Mouse (Mus musculus) cerebellum, postnatal 25 days (tissue): Measurements from ENCODE around the gene Cfap97d1.
A peak's percentile ranks its signal among the peaks of the same experiment; 100 is the strongest.

Source experiments
- DNase-seq, 2 experiments: peaks; one replicate each; pipeline ENCODE4 v3.0.0; 2021; ENCODE audit warnings: mixed read lengths in 2 of 2

Cfap97d1 gene

DNA sequence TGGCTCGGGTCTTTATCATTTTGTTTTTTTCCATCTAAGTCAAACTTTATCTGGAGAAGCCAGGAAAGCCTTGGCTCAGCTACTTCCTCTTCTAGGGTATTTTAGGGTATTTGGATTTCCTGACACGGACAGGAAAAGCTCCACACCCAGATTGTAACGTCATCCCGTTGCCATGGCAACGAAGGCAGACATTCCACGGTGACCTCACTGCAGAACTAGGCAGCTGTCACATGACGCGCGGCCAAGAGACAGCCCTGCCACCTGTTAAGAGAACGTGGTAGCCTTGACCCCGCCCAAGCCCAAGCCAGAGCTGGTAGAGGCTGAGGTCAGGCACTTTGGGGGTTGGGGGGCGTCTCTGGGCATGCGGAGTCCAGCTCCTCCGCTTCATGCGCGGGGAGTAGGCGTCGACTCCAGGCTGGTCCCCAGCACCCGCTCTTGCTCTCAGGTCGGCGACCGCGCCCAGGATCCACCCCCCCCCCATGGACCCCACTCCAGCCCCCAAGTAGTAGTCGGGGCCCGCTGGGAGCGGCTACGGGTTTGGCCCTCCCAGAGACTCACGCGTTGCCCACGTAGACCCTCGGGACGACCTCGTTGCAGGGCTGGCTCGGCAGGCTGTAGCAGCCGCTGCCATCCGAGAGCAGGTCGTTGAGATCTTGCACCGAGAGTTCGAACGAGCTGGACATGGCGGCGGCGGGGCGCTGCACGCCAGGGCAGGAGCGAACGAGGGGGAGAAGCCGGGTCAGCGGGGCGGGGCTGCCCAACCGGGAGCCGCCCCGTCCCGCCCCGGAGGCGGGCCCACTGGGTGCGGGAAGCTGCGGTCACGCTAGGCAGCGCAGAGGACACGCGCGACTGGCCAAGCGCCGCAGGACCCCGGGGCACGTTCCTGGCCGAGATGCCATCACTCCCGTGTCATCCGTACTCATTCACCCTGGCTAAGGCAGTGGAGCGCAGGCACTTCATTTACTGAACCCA lies at the start of gene Cfap97d1:
Cfap97d1 (plus strand) TSS at position 226 of the 972 bp plus-strand sequence.
- DNase-seq: peak; percentile 93 to 97

DNA sequence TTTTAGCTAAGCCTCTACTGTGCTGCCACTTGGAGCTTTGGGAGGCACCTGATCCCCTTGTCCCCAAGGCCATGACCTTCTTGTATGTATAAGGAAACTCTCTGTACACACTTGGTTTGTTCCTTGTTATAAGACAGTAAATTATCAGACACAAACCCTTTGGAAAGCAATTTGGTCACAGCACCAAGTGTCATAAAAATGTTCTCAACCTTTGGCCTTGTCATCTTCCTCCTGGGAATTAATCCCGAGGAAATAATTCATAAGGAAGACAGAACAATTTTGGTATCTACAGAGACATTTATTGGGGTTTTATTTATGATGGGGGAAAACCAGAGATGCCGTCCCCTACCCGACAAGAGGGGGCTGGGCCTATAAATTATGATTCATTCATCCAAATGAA lies 48.3 kb upstream of the Cfap97d1 start:
- no peak for DNase-seq

DNA sequence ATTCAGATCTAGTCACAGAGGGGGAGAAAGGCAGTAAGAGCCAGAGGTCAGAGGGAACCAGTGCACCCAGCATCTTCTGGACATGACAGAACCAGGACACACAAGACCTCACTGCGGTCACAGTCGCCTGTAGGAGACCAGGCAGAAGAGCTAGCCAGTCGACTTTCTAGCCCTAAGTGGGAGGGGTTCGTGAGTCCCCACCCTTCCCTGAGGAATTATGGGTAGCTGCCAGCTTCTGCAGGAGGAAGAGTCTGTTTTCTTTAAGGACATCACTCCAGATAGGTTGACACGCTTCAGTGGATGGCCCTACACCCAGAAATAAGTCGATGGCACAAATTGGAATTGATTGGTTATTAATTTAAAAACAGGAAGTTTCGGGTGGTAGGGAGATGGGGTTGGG lies 47.7 kb upstream of the Cfap97d1 start:
- no peak for DNase-seq

DNA sequence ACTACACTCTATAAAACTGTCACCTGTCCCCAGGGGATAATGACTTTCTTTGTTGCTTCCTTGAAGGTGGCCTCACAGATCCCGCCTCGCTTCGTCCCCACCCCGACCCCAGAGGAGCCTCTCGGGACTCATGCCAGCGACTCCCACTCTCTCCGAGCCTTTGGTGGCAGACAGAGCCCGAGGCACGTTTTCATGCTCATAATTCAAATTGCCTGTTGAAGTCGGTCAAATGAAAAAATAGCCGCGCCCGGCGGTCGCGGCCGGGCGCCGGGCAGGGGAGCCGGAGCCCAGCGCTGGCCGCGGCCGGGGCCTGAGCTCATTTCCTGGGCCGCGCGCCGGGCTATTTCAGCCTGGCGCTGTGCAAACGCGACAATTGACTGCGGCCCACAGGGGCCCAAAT lies 47.0 kb upstream of the Cfap97d1 start:
- DNase-seq: peak; percentile 61 to 69

DNA sequence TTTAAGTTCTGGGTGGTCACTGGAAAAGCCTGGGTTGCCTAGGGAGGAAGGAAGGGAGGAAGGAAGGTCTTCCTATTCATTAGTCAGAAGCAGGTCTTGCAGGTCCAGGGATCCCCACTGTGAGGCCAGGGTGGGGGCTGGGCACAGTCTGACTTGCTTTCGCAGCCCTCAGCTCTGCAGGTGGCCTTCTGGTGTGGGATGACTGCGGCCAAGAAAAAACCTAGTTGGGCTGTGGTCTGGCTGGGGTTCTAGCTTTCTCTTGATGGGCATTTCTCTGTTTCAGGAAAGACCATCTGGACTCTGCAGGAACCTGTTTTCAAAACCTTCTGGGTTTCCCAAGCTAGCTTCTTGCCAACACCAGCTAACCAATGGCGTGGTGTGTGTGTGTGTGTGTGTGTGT lies 41.0 kb upstream of the Cfap97d1 start:
- DNase-seq: peak; percentile 98 to 99

DNA sequence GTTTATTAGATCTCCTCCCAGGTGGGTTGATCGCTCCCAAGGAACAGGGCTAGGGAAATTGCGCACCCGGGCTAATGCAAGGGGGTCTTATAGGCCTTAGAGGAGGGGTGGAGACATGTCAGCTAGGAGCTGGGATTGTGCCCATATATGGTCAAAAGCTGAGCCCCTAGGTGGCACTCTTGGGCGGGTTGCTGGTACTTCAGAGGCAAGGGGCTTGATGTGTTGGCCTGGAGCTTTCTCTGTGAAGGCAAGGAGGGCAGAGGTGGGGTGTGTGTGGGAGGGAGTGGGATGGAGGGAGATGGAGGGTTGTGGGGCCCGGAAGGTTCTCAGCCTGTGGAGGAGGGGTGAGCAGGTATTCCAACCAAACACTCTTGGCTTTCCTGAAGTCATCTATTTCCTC lies 37.6 kb upstream of the Cfap97d1 start:
- no peak for DNase-seq

DNA sequence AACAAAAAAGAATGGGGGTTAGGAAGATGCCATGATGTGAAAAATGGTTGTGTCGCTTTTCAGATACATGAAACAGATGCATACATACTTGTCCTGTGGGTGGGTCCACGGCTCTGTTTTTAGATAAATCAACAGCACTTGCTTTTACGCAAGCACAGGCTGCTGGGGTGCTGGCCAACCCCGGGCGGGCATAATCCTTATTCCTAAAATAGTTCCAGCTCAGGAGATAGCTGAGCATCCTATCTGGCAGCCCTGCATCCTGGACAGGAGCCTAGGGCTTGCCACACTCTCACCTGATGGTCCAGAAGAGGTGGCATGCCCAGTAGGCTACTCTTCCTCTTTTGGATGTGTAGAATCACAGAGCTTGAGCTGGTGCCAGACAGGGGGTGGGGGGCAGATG lies 34.1 kb upstream of the Cfap97d1 start:
- peak; percentile 42 to 49 for DNase-seq

DNA sequence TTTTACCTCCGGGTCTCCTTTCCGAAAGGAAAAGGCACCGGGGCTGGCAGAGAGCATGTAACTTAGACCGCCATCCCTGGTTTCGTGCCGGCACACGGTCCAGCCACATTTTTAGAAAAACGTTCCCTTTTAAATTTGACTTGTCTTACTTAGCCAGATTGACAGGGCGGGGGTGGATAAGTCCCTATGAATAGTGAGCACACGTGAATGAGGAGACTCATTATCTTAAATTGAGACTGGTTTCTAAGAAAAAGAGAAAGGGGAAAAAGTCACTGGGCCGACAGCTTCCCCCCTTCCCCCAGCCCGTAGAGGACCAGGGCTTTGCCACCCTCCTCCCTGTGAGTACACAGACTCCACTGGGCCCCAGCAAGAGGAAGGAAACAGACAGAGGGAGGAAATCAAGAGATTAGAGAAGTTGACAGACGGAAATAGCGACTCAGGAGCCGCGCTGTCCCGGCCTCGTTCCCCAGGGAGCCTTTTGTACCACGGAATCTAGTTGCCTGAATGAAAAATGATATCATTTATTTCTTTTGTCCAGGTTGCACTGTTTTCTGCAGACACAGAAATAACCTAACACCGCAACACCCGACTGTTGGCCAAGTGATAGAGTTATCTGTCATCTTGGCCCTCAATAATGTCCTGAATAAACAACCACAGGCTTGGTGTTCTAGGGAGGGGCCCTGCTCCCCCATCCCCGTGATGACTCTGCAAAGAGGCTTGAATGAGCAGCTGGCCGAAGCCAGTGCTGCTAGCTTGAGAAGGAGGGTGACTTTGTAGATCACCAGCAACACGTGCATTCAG lies 31.3 kb upstream of the Cfap97d1 start:
- no peak for DNase-seq

DNA sequence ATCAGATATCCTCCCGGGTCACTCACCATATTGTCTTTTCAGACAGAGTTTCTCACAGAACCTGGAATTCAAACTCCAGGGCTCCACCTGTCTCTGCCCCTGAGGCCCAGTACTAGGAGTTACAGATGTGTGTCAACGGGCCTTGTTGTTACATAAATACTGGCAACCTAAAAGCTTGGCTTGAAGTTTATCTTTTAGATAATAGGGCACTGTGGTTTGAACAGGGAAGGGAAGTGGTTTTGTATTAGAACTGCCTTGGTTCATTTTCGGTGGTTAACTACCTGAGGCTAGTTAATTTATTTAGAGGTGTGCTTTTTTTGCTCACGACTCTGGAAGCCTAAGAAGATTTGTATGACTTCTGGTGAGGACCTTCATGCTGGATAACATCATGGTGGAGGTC lies 30.6 kb upstream of the Cfap97d1 start:
- DNase-seq: no peak

DNA sequence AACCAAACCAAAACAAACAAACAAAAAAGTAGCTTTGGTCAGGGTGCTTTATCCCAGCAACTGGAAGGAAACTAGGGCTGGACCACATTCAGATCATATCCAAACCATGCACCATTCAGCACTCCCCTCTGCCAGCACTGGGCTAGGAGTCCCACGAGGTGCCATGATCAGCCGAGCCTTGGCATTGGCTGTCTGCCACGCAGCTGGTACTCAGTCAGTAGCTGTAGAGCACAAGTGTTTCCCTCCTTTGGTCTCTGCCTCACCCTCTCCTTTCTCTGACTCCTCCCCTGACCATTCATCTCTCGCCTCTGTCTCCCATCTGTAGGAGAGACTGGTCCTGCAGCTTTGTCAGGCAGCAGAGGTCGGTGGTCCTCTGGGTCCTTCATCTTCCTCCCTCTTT lies 26.6 kb upstream of the Cfap97d1 start:
- no peak for DNase-seq

DNA sequence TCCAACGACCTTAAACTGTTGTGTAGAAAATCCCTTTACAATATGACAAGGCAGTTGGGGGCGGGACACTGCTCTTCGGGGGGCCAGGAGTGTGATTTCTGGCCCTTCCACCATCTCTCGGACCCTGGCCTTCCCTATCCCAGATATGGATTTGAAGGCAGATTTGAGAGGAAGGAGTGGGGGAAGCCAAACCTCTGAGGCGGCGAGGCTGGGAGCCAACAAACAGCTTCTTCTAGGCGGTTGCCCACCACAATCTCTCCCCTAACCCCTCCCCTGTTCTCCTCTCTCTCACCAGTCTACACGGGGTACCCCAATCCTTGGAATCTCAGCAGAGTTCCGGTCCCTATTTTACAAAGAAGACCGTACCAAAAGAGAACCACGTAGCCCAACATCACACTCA lies 21.0 kb upstream of the Cfap97d1 start:
- peak in 1 of 2 experiments; percentile 14 for DNase-seq

DNA sequence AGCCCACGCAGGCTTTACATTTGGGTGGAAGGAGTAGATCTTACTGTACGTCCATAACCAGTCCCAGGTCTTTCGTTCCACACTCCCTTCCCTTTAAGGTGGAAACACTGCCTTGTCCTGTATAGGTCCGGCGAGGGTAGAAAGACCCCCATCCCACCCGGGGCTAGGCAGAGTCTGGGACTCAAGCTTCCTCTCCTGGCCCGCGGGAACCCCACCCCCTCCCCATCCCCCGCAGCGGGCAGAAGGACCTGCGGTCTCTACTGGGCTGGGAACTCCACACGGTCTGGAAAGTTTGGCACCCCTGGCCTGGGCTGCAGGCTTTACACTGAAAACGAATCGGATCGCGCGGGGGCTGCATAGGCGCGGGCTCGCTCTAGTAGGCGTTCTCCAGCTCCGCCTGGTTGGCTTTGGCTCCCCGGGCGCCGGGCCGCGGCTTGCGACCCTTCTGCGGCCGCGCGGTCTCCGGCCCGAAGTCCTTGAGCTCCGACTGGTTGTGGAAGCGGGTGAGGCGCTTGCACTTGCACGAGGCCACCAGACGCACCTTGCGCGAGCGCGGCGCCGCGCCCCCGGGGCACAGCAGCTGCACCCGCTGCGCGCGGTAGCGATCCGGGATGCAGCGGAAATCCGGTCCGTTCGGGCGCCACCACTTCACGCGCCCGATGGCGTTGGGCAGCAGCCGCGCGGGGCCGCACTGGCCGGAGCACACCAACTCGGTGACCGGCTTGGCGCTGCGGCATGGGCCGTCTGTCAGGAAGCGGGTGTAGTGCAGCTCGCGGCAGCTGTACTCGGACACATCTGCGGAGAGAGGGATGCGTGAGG lies 20.4 kb upstream of the Cfap97d1 start:
- DNase-seq: peak; percentile 65 to 70

DNA sequence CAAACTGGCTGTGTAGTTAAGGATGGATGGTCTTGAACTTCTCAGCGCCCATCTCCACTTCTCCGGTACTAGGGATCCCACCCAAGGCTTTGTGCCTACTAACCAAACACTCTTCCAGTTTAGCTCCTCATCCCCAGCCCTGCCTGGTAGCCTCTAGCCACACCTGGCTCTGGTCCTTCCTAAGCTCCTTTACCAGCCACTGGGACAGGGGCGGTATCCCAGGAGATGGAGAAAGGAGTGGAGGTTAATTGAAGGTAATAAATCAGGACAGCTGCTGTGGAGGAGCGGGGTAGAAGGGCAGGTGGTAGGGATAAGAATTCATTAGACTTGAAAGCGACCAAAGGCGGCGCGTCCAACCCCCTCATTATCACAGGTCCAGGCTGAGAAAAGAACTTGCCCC lies 19.4 kb upstream of the Cfap97d1 start:
- peak in 1 of 2 experiments; percentile 4 for DNase-seq

DNA sequence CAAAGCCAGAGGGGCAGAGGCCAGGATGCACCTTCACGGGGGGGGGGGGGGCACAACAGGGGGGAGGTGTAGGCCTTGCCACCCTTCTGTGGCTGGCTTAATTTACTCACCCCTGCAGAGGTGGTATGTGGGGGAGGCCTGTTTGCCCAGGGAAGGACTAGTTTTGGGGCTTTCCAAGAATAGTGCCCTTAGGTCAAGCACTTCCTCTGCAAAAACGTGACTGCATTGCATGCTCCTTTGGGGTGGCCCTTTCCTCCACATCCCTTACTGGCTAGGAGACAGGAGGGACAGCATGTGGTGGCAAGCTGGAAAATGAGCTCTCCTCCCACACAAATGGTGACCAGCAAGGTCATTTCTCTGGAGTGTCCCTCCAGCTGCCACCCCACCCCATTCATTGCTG lies 18.5 kb upstream of the Cfap97d1 start:
- DNase-seq: no peak

DNA sequence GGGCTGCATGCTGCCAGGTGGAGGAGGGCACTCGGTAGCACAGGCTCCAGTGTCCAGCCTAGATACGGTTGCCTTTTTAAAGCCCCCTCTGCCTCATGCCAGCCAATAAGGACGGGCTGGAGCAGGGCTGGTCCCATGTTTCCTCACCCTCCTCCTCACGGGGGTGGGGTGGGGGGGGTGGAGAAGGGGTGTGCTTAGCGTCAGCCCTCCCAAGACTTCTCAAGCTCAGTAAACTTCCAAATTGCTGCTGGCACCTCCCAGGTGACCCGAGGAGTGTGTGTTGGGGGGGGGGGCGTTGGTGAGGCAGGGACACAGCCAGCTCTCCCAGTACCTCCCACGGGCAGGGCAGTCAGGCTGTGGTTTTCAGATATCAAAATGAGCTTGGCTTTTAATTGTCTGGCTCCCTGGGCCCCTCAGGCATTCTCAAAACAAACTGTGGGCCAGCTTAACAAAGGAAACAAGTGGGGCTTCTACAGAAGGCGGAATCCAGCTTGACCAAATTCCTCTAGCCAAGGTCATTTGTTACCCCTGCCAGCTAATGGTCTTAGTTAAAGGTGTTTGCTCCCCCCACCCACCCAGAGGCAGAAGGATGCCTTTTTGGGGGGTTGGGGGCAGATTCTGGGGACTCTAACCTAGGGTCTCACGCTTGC lies 17.0 kb upstream of the Cfap97d1 start, which contains the start of gene Sost:
Sost (minus strand) TSS at position 51 of the 650 bp plus-strand sequence.
- no peak for DNase-seq

DNA sequence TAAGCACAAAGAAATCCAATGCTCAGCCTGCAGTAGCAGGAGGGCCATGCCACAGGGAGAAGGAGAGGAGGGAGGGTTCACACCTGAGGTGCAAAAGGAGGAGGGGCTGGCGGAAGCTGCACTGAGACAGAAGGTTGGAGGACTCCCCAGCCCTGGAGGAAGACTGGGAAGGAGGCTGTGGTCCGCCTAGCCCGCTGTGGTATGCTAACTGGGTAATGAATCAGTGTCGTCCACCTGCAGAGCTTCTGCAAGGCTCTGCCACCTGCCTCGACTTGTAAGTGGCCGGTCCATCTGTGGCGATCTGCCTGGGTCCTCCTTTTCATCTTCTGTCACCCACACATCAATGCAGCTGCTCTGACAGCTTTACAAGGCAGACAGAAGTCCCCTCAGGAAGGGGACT lies 15.8 kb upstream of the Cfap97d1 start:
- DNase-seq: peak; percentile 35 to 43

DNA sequence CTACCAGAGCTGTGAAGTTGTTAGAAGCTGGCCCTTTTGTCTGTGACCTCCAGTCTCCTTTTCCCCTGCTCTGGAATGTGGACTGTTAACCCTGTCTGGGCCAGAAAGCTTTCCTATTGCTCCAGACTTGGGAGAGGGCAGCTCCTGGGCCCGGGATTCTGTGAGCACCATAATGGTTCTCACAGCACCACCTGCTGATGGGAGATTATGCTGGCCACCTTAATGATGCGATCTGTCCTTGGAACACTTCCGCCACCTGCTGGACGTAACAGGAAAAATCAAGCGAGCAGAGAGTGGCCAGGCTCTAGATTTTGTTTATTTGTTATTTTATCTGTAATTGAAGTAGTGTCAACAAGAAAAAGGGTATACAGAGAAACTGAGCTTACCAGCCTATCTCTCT lies 15.3 kb upstream of the Cfap97d1 start:
- peak; percentile 88 to 91 for DNase-seq

DNA sequence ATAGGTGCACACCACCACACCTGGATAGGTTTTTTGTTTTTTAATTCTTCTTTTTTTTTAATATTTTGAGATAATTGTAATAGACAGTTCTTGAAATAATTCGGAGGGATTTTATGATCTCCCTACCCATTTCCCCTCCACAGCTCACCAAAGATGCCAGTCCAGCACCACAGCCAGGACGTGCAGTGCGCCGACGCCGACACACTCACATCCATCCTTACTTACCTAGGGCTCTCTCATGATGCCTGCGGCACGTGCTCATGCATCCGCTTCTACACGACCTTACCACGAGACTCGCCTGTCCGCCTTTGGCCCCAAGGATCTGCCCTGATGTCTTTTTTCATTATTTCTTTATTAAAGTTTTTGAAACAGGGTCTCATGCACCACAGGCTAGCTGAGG lies 14.2 kb upstream of the Cfap97d1 start:
- no peak for DNase-seq

DNA sequence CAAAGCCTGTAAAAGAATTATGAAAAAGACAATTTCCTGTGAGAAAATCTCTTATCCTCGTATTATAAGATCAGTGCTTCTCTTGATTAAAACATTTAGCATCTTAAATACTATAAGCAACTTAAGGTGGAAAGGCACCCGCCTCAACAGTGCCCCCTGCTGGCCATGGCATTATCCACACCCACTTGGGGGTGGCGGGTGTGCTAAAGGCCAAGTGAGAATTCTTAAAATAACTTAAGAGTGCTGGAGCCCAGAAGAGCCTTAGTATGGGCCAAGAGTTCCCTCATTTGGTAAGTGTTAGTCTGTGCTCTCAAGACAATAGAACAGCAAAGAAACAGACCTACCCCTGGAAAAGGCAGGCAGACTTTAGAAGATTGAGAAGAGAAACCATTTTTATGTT lies 12.7 kb upstream of the Cfap97d1 start:
- peak; percentile 18 to 51 for DNase-seq

DNA sequence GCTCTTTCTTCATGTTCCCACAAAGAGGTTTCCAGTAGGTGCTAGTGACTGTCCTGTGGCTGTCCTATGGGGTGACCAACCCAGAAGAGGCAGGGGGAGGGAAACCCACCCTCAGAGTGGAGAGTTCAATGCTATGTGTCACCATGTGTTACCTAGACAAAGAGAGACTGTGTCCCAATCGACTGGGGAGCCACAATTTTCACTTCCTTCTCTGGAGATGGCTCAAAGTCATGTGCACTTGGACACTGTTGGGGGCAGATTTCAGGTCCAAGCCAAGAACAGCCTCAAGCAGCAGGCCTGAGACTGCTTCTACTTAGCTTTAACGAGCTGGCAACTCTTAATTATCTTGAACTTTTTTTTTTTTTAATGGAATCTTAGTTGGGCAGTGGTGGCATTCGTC lies 12.0 kb upstream of the Cfap97d1 start:
- DNase-seq: no peak

DNA sequence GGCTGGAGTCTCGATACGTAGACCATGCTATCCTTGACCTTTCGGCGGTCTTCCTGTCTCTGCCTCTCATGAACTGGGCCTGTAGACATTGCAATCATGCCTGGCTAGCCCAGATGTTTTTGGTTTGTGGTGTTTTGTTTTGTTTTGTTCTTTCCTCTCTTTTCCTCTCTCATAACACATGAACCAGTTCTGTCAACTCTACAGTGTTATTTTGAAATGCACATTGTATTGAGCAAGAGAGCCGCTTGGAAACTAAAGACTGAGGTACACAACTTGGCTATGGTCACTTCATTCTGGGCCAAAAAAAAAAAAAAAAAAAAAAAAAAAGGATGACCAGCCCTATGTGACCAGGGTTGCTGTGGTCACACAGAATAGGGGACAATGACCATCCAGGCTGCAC lies 11.4 kb upstream of the Cfap97d1 start:
- DNase-seq: no peak

DNA sequence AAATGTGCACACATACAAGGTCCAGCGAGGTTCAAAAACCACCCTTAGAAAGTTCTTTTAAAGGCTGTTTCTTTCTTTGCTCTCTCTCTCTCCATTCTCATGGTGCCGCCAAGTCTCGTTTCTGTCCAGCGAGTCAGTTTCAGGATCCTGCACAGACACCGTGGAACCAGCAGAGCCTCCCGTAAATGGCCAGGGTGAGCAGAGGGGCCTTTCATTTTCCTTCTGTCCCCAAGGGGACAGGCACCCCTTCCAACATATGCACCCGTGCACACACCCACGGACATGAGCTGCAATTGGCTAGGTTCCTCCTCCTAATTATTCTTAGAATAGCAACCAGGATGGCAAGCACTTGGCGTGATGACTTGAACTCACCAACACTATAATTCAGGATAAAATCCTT lies 10.6 kb upstream of the Cfap97d1 start:
- no peak for DNase-seq
